Mouse (Mus musculus) left cerebral cortex, postnatal 10 days (tissue): ENCODE measurements around the gene Lin28a. TPM values are rescaled to one million over a fixed set of nuclear protein-coding genes. Genes with fewer than 3 reads are reported as not detected.

Experiments
- total RNA-seq, 2 experiments: library from RNA; stranded (reverse); gene quantifications; 2 replicates each; pipeline ENCODE4 v1.2.3; 2021

The Lin28a gene
- total RNA-seq, 2 experiments from 2014 or later: not detected

Other genes starting within 250 kb of the Lin28a start
- gene Rps6ka1, start 131.0 kb downstream of the Lin28a start, total RNA-seq: 10 to 100 TPM; 11.0 to 15.2 TPM
- gene Hmgn2, start 50.2 kb downstream of the Lin28a start, total RNA-seq: 100 to 1,000 TPM; 181 to 183 TPM
- gene Dhdds, start 17.9 kb downstream of the Lin28a start, total RNA-seq: 10 to 100 TPM; 57.1 to 61.4 TPM
- not detected for gene Zfp683, start 35.0 kb upstream of the Lin28a start, total RNA-seq
- 1 to 10 TPM; 2.9 to 3.5 TPM for gene Crybg2, start 42.0 kb upstream of the Lin28a start, total RNA-seq
- 1 to 10 TPM; 1.3 to 1.6 TPM for gene Cd52, start 76.2 kb upstream of the Lin28a start, total RNA-seq
- gene Ubxn11, start 83.7 kb upstream of the Lin28a start, total RNA-seq: 10 to 100 TPM; 22.6 to 24.9 TPM
- 100 to 1,000 TPM; 217 to 225 TPM for gene Sh3bgrl3, start 109.9 kb upstream of the Lin28a start, total RNA-seq
- 10 to 100 TPM in 1 of 2 experiments, 1 to 10 TPM in 1; 9.2 to 10.9 TPM for gene Cep85, start 168.3 kb upstream of the Lin28a start, total RNA-seq
- not detected for gene Gm7534, start 184.2 kb upstream of the Lin28a start, total RNA-seq
- not detected for gene Catsper4, start 208.5 kb upstream of the Lin28a start, total RNA-seq
- under 1 TPM; 0.24 to 0.61 TPM for gene Cnksr1, start 219.6 kb upstream of the Lin28a start, total RNA-seq
- not detected for gene E130218I03Rik, start 224.8 kb upstream of the Lin28a start, total RNA-seq
- gene Zfp593, start 226.8 kb upstream of the Lin28a start, total RNA-seq: 10 to 100 TPM; 13.4 to 13.7 TPM
- gene Gm30191, start 228.1 kb upstream of the Lin28a start, total RNA-seq: not detected
- gene Grrp1, start 235.3 kb upstream of the Lin28a start, total RNA-seq: 1 to 10 TPM; 3.3 to 3.7 TPM